Mouse (Mus musculus) v-Abl transformed pro-B cells (cell line): Measurements from ENCODE around the gene Cfap97.

Source experiments
- in situ Hi-C, 2 experiments: fragments of 400-800 bp; cut with MboI; formaldehyde crosslinking; loops; one replicate each; pipeline ENCODE4 v1.15.1; 2025; ENCODE audit not compliant: unreplicated experiment in 2 of 2

Gene Cfap97

GRCm38 (mm10) chr8:46212194-46212593 lies 60.6 kb downstream of the Cfap97 start:
- in situ Hi-C loops, result loop anchor here in 1 of 2 experiments (25.0 kb wide), 2 partner anchors 750 kb away; no protein-coding TSS in a partner anchor

DNA sequence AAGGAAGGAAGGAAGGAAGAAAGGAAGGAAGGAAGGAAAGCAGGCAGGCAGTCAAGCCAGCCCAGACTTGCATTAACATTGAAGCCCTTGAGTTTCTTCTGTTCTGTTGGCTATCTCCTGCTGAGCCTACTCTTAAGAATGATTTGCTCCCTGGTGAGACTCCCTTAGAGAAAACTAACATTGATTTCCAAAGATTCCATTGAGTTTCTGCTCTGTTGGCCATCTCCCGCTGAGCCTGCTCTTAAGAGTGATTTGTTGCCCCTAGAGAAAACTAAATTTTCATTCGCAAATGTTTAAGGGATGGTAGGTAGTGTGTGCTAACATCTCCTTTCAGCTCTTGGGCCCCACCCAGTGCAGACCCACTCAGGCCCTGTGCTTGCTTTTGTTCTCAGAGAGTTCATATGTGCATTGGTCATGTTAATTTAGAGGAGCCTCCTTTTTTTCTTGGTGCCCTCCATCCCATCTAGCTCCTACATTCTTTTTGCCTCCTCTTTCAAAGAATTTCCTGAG lies 62.5 kb downstream of the Cfap97 start:
- in situ Hi-C loops, result loop anchor here in 1 of 2 experiments (25.0 kb wide), 2 partner anchors 748 to 752 kb away; no protein-coding TSS in a partner anchor

GRCm38 (mm10) chr8:46216838-46217237 lies 65.3 kb downstream of the Cfap97 start:
- in situ Hi-C loops, result loop anchor here in 1 of 2 experiments (25.0 kb wide), 2 partner anchors 745 to 755 kb away; no protein-coding TSS in a partner anchor

DNA sequence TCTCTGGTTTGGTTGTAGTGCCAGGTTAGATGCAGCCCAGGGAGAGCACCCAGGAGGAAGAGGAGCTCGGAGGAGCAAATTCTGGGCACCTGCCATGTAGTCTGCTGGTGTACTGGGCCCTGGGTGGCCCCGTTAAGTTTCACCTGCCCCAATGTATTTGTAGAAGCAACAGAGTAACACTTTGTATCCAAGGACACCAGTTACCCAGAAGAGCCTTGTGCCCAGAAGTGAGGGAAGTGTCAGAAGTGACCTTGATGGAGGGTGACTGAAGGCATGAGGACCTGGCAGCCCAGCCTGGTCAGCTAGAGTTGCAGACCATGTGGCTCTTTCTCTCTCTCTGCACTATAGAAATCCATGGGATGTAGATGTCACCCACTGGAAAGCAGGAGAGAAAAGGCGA lies 69.0 kb downstream of the Cfap97 start:
- in situ Hi-C loops, result loop anchor here in 1 of 2 experiments (25.0 kb wide), 2 partner anchors 742 to 758 kb away; no protein-coding TSS in a partner anchor

DNA sequence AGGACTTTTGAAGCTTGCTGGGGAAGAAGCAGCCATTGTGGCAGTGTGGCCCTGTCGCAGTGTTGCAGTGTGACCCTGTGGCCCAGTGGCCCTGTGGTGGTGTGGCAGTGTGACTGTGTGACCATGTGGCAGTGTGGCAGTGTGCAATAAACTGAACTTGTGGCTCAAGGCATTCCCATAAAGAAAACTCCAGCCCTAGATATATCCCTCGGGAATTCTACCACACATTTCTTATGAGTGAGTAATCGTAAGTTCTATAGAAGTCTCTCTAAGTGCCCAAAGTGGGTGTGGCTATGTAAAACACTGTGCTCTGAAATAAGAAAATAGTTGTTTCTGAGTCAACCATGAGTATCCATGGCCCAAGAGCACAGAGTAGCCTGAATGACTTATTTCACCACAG lies 73.9 kb downstream of the Cfap97 start:
- in situ Hi-C loops, result no loop called here

DNA sequence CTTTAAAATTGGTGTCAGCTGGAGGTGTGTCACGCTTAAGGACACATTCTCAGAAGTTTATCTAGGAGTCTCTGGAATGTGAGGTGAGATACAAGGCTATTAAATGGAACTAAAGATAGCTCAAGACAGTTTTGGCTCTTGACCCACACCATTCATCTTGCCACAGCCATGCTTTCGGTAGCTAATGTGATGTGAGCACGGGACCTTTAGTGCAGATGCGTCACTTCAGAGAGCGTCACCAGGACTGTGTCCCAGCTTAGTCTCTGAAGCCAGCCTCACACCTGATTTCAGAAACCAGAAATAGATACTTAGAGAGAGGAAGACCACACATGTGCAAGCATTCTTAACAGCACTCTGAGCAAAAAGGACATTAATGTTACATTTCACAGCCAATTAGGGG lies 75.1 kb downstream of the Cfap97 start:
- in situ Hi-C loops, result no loop called here

DNA sequence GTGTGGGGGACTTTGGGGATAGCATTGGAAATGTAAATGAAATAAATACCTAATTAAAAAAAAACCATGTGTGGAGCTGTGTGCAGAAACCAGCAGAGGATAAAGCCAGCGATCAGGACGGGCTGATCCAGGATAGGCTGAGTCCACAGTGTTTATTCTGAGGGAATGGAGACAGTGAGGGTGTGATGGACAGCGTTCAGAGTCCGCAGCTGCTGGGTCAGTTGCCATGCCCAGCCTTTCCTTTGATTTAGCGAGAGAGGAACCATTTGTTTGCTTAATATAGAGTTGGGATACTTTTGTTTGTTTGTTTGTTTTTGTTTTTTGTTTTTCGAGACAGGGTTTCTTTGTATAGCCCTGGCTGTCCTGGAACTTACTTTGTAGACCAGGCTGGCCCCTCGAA lies 80.4 kb downstream of the Cfap97 start:
- in situ Hi-C loops, result loop anchor here in 1 of 2 experiments (10.0 kb wide), 1 partner anchor 47 kb away; no protein-coding TSS in a partner anchor

DNA sequence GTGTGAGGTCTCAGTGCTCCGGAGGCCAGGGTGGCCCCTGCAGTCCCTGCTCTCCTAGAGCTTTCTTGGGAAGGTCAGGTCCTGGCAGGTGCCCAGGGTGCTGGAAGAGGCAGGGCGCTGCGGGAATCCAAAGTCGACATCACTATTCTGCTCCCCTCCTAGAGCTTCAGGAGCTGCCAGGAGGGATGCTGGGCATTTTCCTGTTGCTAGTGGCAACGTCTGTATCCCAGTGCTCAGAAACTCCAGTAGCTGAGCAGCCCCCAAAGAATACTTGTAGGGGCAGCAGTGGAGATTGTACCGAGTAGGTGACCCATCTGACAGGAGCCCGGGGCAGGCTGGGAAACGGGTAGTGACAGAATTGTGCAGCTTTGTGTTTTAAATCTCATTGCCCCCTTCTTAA lies 81.2 kb downstream of the Cfap97 start:
- in situ Hi-C loops, result loop anchor here in 1 of 2 experiments (10.0 kb wide), 1 partner anchor 48 kb away; no protein-coding TSS in a partner anchor

GRCm38 (mm10) chr8:46234736-46235135 lies 83.2 kb downstream of the Cfap97 start:
- in situ Hi-C loops, result loop anchor here (5.0 to 10.0 kb wide), 2 partner anchors 47 to 50 kb away; no protein-coding TSS in a partner anchor

DNA sequence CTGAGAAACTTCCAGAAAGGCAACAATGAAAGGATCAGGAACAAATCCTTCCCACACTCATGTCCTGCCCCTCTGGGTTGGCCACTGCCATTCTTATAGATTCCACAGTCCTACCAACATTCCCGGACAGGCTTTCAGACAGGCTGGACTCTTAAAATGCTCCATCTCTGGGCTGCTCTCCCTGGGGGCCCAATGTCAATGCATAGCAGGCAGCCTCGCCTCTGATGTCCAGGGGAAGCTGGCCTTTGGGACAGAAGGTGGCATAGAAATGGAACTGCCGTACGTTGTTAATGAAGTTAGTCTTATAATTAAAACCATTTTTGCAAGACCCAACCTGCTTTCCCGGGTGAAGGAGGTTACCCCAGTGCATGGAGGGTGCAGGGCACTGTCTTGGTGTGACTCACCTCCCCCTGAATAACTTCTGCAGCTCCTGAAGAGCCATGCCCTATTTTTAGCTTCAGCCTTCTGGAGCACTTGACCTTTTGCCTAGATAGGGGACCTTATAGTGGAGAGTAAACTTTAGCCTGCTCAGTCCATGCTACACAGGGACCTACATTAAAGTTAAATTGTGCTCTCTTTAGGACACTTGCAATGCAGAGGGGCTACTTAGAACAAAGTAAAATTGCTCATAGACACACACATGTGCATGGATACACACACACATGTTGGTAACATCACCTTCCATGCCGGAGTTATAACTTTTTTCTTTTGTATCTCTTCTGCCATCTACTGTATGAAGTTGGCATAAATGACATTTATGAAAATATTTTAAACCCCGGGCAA lies 85.1 kb downstream of the Cfap97 start:
- in situ Hi-C loops, result loop anchor here (5.0 to 10.0 kb wide), 2 partner anchors 49 to 52 kb away; no protein-coding TSS in a partner anchor

DNA sequence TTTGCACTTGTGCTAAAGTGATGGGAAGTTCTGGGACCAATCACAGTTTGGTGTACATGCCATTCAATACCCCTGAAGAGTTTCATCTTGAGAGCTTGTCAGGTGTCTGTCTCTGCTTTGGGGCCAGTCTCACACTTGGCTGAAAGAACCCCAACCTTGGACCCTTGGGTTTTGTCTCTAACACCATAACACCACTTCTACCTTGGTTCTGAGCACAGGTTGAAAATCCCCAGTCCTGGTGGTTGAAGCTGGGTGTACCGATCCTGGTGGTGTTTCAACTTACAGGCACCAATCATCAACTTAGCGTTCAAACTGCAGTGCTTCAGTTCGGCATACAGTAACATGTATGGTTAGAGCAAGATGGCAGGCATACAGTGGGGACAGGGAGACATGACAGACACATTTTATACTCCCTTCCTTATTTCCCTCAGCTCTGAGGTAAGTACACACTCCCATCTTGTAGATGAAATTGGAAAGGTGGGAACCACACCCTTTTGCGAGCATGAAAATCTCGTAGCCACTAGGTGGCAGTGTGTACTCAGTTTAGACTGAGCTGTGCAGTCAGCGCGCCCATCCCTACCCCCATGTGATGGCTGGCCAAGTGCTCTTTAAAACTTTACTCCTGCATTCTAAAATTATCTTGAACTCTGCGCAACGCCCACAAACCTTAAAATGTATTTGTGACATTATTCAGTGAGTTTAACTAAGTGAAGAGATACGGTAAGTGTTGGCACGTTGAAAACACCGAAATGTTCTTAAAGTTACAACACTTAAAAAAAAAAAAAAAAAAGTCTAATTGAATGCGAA lies 90.2 kb downstream of the Cfap97 start:
- in situ Hi-C loops, result loop anchor here (5.0 to 10.0 kb wide), 4 partner anchors 41 to 1133 kb away; no protein-coding TSS in a partner anchor

DNA sequence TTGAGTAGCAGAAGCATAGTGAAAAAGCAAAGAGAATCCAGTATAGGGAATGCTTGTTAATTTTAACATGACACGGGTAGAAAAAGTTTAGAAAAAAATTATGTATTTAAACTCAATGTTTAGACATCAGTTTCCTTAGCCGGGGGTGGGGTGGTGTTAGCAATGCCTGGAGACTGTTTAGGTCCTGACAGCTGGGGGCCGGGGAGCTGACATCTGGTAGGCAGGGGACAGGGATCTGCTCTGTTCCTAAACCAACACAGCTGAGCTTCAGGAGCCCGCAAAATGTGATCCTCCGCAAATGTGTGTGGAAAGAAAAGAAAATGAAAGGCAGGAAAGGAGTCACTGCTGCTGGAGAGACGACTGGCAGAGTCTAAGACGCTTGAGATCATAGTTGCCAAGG lies 91.4 kb downstream of the Cfap97 start:
- in situ Hi-C loops, result loop anchor here (5.0 to 10.0 kb wide), 4 partner anchors 39 to 1132 kb away; no protein-coding TSS in a partner anchor
